Mouse (Mus musculus): ENCODE measurements around the gene Tmem82.

Tmem82 gene

GRCm38 (mm10) chr4:141641353-141641771, 22.9 kb upstream of the Tmem82 start:
- DNase-seq = peak in 1 of 2 experiments; percentile 37

- DNase-seq = no peak
Observed at GRCm38 (mm10) chr4:141639474-141639873, 21.0 kb upstream of the Tmem82 start.

GRCm38 (mm10) chr4:141636693-141637092, 18.3 kb upstream of the Tmem82 start:
- no peak for DNase-seq

GRCm38 (mm10) chr4:141635991-141636390, 17.6 kb upstream of the Tmem82 start:
- peak in 1 of 2 experiments; percentile 15 for DNase-seq

- DNase-seq = peak; percentile 58 to 85
Observed at GRCm38 (mm10) chr4:141632111-141632873, 13.9 kb upstream of the Tmem82 start.

GRCm38 (mm10) chr4:141631250-141631649, 12.8 kb upstream of the Tmem82 start:
- DNase-seq = no peak

- DNase-seq = no peak
Observed at GRCm38 (mm10) chr4:141630021-141630420, 11.6 kb upstream of the Tmem82 start.

GRCm38 (mm10) chr4:141628661-141629060, 10.2 kb upstream of the Tmem82 start:
- DNase-seq = no peak

- no peak for DNase-seq
Observed at GRCm38 (mm10) chr4:141627502-141627901, 9.1 kb upstream of the Tmem82 start.

- DNase-seq = no peak
Observed at GRCm38 (mm10) chr4:141625774-141626550, 7.5 kb upstream of the Tmem82 start.

- peak; percentile 50 to 53 for DNase-seq
Observed at GRCm38 (mm10) chr4:141624983-141625773, 6.7 kb upstream of the Tmem82 start.

- DNase-seq = no peak
Observed at GRCm38 (mm10) chr4:141624134-141624533, 5.7 kb upstream of the Tmem82 start.

- peak; percentile 67 to 88 for DNase-seq
Observed at GRCm38 (mm10) chr4:141623666-141624065, 5.2 kb upstream of the Tmem82 start, which contains the start of gene Slc25a34. Slc25a34 (minus strand) TSS chr4:141623821.

- no peak for DNase-seq
Observed at GRCm38 (mm10) chr4:141623037-141623436, 4.6 kb upstream of the Tmem82 start.

GRCm38 (mm10) chr4:141622580-141622979, 4.1 kb upstream of the Tmem82 start:
- DNase-seq = no peak

GRCm38 (mm10) chr4:141622091-141622490, 3.7 kb upstream of the Tmem82 start:
- DNase-seq = no peak

- DNase-seq = no peak
Observed at GRCm38 (mm10) chr4:141621297-141621696, 2.9 kb upstream of the Tmem82 start.

GRCm38 (mm10) chr4:141619299-141619883, 958 bp upstream of the Tmem82 start:
- no peak for DNase-seq

GRCm38 (mm10) chr4:141617863-141618564, 419 bp downstream of the Tmem82 start:
- peak; percentile 39 to 55 for DNase-seq

GRCm38 (mm10) chr4:141617299-141617698, 1.1 kb downstream of the Tmem82 start:
- peak; percentile 88 to 89 for DNase-seq

- no peak for DNase-seq
Observed at GRCm38 (mm10) chr4:141616811-141617210, 1.6 kb downstream of the Tmem82 start.

- DNase-seq = no peak
Observed at GRCm38 (mm10) chr4:141614946-141615345, 3.5 kb downstream of the Tmem82 start.

Data from lung, postnatal 4 days (tissue).